Mouse (Mus musculus) kidney, adult 9 months (tissue): Measurements from ENCODE around the gene Mrpl24.

Source experiments
- DNase-seq: peaks from one replicate; pipeline ENCODE4 v3.0.0; 2022

Mrpl24 gene

GRCm38 (mm10) chr3:87913491-87913890 lies 5.8 kb upstream of the Mrpl24 start:
- no peak for DNase-seq

GRCm38 (mm10) chr3:87913891-87914290 lies 5.4 kb upstream of the Mrpl24 start:
- no peak for DNase-seq

GRCm38 (mm10) chr3:87916990-87917389 lies 2.3 kb upstream of the Mrpl24 start:
- no peak for DNase-seq

- peak; percentile 13 for DNase-seq
Observed at GRCm38 (mm10) chr3:87918551-87918950, 755 bp upstream of the Mrpl24 start.

GRCm38 (mm10) chr3:87920270-87920943 lies 1.1 kb downstream of the Mrpl24 start:
- DNase-seq = no peak

GRCm38 (mm10) chr3:87924996-87925395 lies 5.7 kb downstream of the Mrpl24 start:
- DNase-seq = peak; percentile 8

GRCm38 (mm10) chr3:87927452-87927851 lies 8.1 kb downstream of the Mrpl24 start:
- no peak for DNase-seq

GRCm38 (mm10) chr3:87929341-87930077 lies 10.2 kb downstream of the Mrpl24 start:
- peak; percentile 12 for DNase-seq

- peak; percentile 98 for DNase-seq
Observed at GRCm38 (mm10) chr3:87930078-87930795, 10.9 kb downstream of the Mrpl24 start, which contains the start of the genes Isg20l2 and Rrnad1. Gene Isg20l2, plus strand, starts transcription at chr3:87930314. Gene Rrnad1, minus strand, starts transcription at chr3:87930717.

GRCm38 (mm10) chr3:87934026-87934425 lies 14.7 kb downstream of the Mrpl24 start:
- peak; percentile 78 for DNase-seq

- peak; percentile 17 for DNase-seq
Observed at GRCm38 (mm10) chr3:87934501-87934900, 15.2 kb downstream of the Mrpl24 start.

- DNase-seq = peak; percentile 78
Observed at GRCm38 (mm10) chr3:87935201-87935600, 15.9 kb downstream of the Mrpl24 start.

GRCm38 (mm10) chr3:87935776-87936175 lies 16.5 kb downstream of the Mrpl24 start:
- DNase-seq = peak; percentile 77

- no peak for DNase-seq
Observed at GRCm38 (mm10) chr3:87940611-87941010, 21.3 kb downstream of the Mrpl24 start.

GRCm38 (mm10) chr3:87942471-87942870 lies 23.2 kb downstream of the Mrpl24 start:
- DNase-seq = no peak

- DNase-seq = no peak
Observed at GRCm38 (mm10) chr3:87943586-87943985, 24.3 kb downstream of the Mrpl24 start.

- DNase-seq = no peak
Observed at GRCm38 (mm10) chr3:87944838-87945600, 25.7 kb downstream of the Mrpl24 start.

- DNase-seq = no peak
Observed at GRCm38 (mm10) chr3:87945781-87946540, 26.7 kb downstream of the Mrpl24 start.

GRCm38 (mm10) chr3:87946541-87946860 lies 27.2 kb downstream of the Mrpl24 start:
- no peak for DNase-seq

- DNase-seq = no peak
Observed at GRCm38 (mm10) chr3:87947056-87947810, 27.9 kb downstream of the Mrpl24 start.

GRCm38 (mm10) chr3:87947811-87948199 lies 28.5 kb downstream of the Mrpl24 start:
- DNase-seq = no peak
